14 mouse cellular contexts compared by ENCODE assay signal in the genomic region with DNA sequence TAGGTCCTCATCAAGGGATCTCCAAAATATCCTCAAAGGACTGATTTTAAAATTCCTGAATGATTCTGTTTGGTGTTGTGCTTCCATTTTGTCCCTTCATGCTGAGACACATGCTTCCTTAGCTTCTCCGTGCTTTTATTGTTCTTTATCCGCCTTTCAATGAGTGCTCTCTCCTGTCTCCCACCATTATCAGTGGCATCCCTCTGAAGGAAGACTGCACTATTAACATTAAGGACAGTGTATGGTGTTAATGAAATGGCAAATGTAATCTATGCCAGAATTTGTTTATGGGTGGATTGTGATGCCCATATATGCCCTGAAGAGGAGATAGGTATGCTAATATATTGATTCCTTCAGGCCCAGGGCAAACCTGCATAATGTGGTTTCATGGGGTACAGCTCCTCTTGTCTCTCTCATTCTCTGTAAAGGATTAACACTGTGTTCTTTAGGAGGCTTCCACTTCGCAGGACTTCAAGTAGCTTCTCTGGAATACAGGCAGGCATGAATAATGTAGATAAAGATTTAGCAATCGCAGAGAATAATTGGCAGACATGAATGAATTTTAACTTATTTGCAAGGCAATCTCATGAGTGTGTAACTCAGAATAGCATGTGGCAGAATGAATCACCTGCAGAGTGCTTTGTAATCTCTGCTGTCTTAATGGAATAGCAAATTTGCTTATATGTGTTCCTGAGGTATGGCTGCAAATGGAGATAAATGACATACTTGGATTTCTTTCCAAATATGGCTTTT.
"Had no signal": no experiment of that assay in that cellular context is flagged by ENCODE, and none has a peak within 500 bp of the region (broad histone marks: within the 10 kb centered on the region; RNA-seq: fewer than 3 reads in every experiment).

No protein-coding gene starts in this region.

- H3K4me1 ChIP-seq: limb, embryonic 15.5 days; liver, embryonic 12.5 days; neural tube, embryonic 12.5 days had no signal

- ATAC-seq: liver, embryonic 12.5 days had no signal

- H3K9ac ChIP-seq: limb, embryonic 15.5 days; liver, embryonic 12.5 days; lung, embryonic 14.5 days; neural tube, embryonic 12.5 days had no signal

- DNase-seq: kidney, adult 8-10 months; kidney, postnatal 25 days; lung, embryonic 14.5 days; lung, postnatal 10 days; lung, postnatal 4 days; retina, postnatal 1 day; right cerebral cortex, postnatal 4 days; spleen, adult 18-20 months; thymus, adult 2 months; thymus, postnatal 25 days had no signal

- H3K27ac ChIP-seq: limb, embryonic 15.5 days; liver, embryonic 12.5 days; neural tube, embryonic 12.5 days had no signal

- H3K36me3 ChIP-seq: limb, embryonic 15.5 days; liver, embryonic 12.5 days; neural tube, embryonic 12.5 days had no signal

- H3K4me2 ChIP-seq: limb, embryonic 15.5 days; liver, embryonic 12.5 days; lung, embryonic 14.5 days; neural tube, embryonic 12.5 days had no signal

- H3K4me3 ChIP-seq: limb, embryonic 15.5 days; liver, embryonic 12.5 days; megakaryocyte, embryonic 14.5 days; neural tube, embryonic 12.5 days had no signal

- H3K27me3 ChIP-seq: limb, embryonic 15.5 days; liver, embryonic 12.5 days; megakaryocyte, embryonic 14.5 days; neural tube, embryonic 12.5 days had no signal

- H3K9me3 ChIP-seq: limb, embryonic 15.5 days; liver, embryonic 12.5 days; megakaryocyte, embryonic 14.5 days; neural tube, embryonic 12.5 days had no signal
